1 mouse cellular context compared by ENCODE assay signal in the genomic region with DNA sequence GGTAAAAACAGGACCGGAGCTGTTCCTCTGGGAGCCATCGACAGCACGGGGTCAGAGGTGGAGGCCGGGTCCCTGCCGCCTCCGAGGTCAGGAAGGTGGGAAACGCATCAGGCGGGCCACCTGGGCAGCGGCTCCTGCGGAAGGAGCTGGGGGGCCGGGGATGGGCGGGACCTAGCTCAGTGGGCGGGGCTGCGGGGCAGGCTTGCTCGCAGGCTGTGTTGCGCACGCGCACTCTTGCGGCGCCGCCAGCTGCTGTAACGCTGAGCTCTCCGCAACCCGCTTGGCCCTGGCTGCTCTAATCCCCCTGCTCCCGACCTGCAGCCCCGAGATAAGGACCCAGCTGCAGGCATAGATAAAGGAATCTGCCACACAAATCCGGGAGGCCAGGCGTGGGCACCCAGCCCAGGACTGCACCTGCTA.
TF ChIP-seq lines count a peak whose summit lies in the region.

No protein-coding gene starts in this region.

TF ChIP-seq in C2C12, 6 proteins besides CTCF, POLR2A, EP300 and RAD21 (continued from another document):
- TF ChIP-seq MYOD1 (IDR thresholded peaks at IDR 0.05; ENCODE audit: control insufficient read depth, insufficient read length, low read depth): no peak
- TF ChIP-seq MYOG (IDR thresholded peaks at IDR 0.05; ENCODE audit: control insufficient read depth, extremely low read depth, insufficient read length): no peak
- no peak for TF ChIP-seq CEBPB (IDR thresholded peaks at IDR 0.05; ENCODE audit: low read depth)
- no peak for TF ChIP-seq MAX (IDR thresholded peaks at IDR 0.05)
- TF ChIP-seq USF1 (IDR thresholded peaks at IDR 0.05; ENCODE audit: low read depth): no peak
TF ChIP-seq in C2C12: peak in this region for 0.
